Mouse (Mus musculus) thymus, postnatal 14 days (tissue): ENCODE results near the gene Gm3336.
A peak's percentile ranks its signal among the peaks of the same experiment; 100 is the strongest.

Experiments
- DNase-seq: peaks from one replicate; pipeline ENCODE4 v3.0.0; 2021

Gm3336 gene

GRCm38 (mm10) chr8:70765838-70766570 lies 47.7 kb downstream of the Gm3336 start:
- peak; percentile 80 for DNase-seq

DNA sequence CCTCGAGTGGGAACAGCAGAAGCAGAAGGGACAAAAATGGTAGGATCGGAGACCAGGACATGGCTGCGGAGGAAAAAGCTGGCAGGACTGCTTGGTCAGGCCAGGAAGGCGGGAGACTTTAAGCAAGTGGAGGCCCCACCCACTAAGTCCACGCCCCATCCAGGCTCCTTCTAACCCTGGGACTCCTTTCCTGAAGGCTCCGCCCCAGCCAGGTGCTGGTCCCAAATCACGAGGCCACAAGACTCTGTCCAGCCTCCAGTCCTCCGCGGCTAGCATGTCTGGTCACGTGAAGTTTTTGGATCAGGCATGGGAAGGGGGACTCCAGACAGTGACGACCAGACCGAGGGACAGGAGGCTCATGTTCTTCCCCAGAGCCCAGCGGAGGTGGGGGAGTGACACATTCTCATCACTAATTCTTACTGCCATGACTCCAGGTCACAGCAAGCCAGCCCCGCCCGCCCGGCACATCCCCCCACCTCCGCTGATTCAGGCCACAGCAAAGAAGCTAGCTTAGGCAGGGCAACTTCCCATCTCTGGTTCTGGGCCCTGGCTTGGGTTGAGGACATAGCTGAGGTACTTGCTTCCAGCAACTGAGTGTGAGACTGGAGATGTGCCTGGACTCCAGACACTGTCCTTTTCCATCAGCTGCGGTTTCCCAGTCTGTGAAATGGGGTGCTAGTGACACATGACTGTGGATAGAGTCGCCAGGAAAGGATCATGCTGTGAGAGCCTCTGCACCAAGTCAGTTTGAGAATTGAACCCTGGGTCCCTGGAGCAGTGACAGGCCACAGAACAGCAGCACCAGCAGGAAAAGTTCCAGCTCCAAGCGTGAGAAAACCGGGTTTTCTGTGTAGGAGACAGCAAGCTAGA lies 48.5 kb downstream of the Gm3336 start:
- DNase-seq: no peak

DNA sequence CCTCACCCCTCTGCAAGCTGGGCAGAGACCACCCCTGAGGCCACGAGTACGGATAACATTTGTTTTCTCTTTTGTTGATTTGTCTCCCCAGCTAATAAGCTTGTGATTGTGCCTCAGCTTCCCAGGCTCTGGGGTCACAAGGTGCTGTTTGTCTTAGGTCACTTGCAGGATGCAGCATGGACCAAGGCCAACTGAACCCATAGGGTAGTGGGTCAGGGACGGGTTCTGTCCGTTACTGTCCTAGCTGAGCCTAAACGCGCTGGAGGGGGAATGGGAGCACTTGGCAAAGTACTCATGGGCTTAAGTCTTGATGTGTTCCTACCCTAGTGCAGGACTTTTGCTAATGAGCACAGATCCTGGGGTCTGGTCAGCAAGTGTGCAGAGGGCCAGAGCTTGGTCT lies 49.2 kb downstream of the Gm3336 start:
- no peak for DNase-seq

DNA sequence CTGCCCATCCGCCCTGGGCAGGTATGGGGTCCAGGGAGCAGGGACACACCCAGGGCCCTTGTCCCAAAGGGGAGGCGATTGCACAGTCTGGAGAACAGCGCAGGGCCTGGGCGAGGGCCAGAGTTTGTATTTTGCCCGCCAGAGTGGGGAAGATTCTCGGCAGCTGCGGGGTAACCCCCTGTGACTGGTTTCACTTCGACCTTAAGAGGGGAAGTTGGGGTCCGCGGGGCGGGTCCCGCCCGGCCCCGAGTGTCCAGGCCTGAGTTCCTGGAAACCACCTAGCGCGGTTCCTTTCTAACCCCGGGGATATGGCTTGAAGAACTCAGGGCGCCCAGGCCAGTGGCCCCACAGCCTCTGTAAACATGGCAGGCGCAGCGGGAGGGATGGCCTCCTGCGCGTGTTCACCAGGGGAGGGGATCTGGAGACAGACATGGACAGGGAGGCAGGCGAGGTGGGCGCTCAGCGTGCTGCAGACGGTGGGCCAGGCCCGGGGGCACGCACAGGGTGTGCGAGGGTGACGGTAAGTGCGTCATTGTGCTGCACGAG lies 50.0 kb downstream of the Gm3336 start:
- DNase-seq: no peak

DNA sequence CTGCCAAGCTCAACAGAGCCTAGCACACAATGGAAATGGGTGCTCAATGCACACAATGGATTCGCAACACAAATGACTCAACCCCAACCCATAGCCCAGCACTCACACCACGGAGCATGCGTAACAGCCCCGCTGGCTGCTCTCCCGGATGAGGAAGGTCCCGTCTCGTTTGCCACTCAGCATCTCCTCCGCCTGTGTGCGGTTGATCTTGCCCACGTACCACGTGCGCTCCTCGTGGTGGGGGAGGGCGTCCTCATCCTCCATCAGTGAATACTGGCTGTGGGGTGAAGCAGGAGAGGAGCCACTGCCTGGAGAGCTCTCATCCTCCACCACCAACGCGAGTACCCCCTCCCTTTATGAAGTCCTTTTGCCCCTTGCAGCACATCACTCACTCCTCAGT lies 50.6 kb downstream of the Gm3336 start:
- DNase-seq: no peak

- peak; percentile 99 for DNase-seq
These were observed 51.0 kb downstream of the Gm3336 start for GRCm38 (mm10) chr8:70769359-70769758.

DNA sequence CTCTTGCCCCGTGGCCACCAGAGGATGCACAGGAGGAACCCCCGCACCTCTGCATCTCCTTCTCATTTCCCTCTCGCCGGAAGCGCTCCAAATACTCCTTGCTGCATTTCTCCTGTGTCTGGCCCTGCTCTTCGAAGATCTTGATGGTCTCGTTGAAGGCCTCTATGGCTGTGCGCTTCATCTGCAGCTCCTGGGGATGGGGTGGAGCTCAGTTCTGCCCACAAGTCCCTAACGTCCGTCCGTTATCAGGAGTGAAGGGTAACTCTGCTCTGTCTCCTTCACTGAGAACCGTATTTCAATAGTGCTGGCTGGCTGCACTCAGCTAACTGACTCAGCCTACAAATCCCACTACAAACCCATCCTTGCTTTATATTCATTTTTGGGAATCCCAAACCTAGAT lies 51.5 kb downstream of the Gm3336 start:
- DNase-seq: no peak

DNA sequence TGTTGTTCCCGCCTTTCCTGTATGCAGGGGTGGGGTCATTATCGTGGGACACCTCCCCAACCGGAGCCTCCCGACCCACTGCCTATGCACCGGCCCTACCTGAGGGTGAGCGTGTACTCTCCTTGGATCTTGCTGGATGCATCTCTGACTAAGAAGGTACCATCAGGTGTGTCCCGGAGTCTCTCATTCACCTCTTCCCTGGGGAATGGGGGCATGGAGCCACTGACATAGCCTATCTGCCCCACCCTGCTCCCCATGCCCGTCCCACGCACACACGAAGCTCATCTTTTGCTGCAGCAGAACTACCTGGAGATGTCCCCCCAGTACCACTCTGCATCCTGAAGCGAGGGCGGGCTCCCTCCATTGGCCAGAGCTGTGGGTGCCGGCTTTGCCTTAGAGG lies 52.4 kb downstream of the Gm3336 start:
- DNase-seq: no peak

DNA sequence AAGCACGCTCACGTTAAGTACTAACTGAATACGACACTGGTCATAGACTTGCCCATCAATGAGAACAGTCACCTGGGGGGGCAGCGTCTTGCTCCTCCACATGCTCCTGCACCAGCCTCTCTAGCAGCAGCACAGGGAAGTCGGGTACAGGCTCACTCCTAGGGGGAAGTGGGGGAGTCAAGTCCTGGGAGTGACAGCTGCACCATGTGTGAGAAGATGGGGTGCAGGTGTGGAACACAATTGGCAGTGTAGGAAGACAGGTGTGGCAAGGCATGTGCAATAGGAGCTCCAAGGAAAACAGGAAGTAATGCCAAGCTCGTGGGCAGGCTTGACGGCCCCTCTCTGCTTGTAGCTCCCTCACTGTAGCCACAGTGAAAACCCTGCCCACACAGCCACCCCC lies 52.9 kb downstream of the Gm3336 start:
- no peak for DNase-seq

GRCm38 (mm10) chr8:70772075-70772474 lies 53.7 kb downstream of the Gm3336 start:
- DNase-seq: no peak
